Mouse (Mus musculus): Measurements from ENCODE around the gene Zfp850. TPM values are rescaled to one million over a fixed set of nuclear protein-coding genes. Genes with fewer than 3 reads are reported as not detected.

Zfp850 gene
- 1.0 and 1.8 TPM in 2 replicates for total RNA-seq (2023)

GRCm38 (mm10) chr7:28013549-28014444 lies at the start of gene Zfp850:
Gene Zfp850, minus strand, starts transcription at chr7:28014115.

GRCm38 (mm10) chr7:28049476-28050409 lies 35.8 kb upstream of the Zfp850 start, which contains the start of gene Psmc4:
Gene Psmc4, minus strand, starts transcription at chr7:28050101.

GRCm38 (mm10) chr7:27978683-27979528 lies 35.0 kb downstream of the Zfp850 start, which contains the start of gene Zfp780b:
Gene Zfp780b, minus strand, starts transcription at chr7:27979171.

Other genes starting within 250 kb of the Zfp850 start
- 2.7 and 4.9 TPM in 2 replicates for gene Zfp626, start 206.9 kb downstream of the Zfp850 start, total RNA-seq (2023)
- gene Zfp59, start 175.5 kb downstream of the Zfp850 start, total RNA-seq (2023), result 0.25 and 0.73 TPM in 2 replicates
- gene Zfp607a, start 156.6 kb downstream of the Zfp850 start, total RNA-seq (2023), result 2.1 and 3.2 TPM in 2 replicates
- gene Zfp974, start 84.7 kb downstream of the Zfp850 start, total RNA-seq (2023), result 1.3 and 2.2 TPM in 2 replicates
- 2.6 and 2.8 TPM in 2 replicates for gene Zfp780b, start 34.9 kb downstream of the Zfp850 start, total RNA-seq (2023)
- 66.2 and 72.8 TPM in 2 replicates for gene Psmc4, start 36.0 kb upstream of the Zfp850 start, total RNA-seq (2023)
- not detected in 2 replicates for gene Fcgbp, start 57.1 kb upstream of the Zfp850 start, total RNA-seq (2023)
- gene 9530053A07Rik, start 115.4 kb upstream of the Zfp850 start, total RNA-seq (2023), result not detected in 2 replicates
- gene Fbl, start 155.6 kb upstream of the Zfp850 start, total RNA-seq (2023), result 39.0 and 39.8 TPM in 2 replicates
- gene Dyrk1b, start 165.4 kb upstream of the Zfp850 start, total RNA-seq (2023), result 18.7 and 20.9 TPM in 2 replicates

Measured in neutrophil, adult 65 days (primary cell).